Mouse (Mus musculus) hindlimb bud, embryonic 11.5 days (tissue): ENCODE results near the gene Mindy2.
A peak's percentile ranks its signal among the peaks of the same experiment; 100 is the strongest.

ENCODE experiments used
- DNase-seq: peaks from one replicate; pipeline ENCODE4 v3.0.0-alpha.2; 2012; ENCODE audit warnings: low read depth, low spot score; ENCODE audit errors: extremely low spot score

Gene Mindy2

GRCm38 (mm10) chr9:70657013-70657967, at the start of gene Mindy2:
Mindy2 (minus strand) TSS chr9:70657174.
- DNase-seq: peak; percentile 58

- DNase-seq: no peak
Observed at GRCm38 (mm10) chr9:70706444-70706843, 49.5 kb upstream of the Mindy2 start.

GRCm38 (mm10) chr9:70703597-70704203, 46.7 kb upstream of the Mindy2 start:
- DNase-seq: no peak

GRCm38 (mm10) chr9:70698090-70698489, 41.1 kb upstream of the Mindy2 start:
- no peak for DNase-seq

- no peak for DNase-seq
Observed at GRCm38 (mm10) chr9:70695723-70696122, 38.7 kb upstream of the Mindy2 start.

DNA sequence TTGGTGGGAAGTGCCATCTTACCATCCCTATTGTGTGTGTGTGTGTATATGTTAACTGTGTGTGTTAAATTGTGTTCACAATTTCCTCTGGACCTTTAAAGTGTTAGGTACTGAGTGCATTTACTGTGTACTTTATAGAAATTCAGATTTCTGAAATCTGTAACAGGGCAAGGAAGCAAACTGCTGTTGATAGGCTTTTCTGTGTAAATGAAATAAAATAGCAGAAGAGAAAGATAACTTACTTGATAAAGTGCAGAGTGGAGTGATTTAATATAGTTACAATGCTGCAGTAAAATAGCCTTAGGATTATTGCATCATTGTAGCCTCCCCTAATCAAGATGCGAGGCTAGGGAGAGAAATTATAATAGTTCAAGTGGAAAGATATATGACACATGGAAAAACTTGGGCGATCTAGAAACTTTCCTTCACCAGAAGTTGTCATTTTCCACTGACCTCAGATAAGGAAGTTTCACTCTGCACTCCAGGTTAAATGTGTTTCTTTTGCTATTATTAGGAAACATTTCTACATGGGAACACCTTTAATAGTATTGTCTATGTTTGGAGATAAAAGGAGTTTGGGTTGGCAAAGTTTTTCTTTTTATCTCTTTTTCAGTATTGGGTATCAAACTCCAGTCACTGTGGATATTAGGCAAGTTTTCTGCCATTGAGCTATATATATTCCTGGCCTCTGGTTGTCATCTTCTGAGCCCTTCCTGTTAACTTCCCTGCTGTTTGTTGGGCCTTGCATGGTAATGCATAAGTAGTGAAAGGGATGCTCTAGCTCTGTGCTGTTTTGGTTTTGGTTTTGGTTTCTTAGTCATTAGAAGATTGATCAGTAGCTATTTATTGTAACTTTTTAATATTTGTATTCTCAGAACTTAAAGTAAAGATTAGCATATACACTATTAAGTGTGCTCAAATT, 35.1 kb upstream of the Mindy2 start:
- no peak for DNase-seq

GRCm38 (mm10) chr9:70690579-70690978, 33.6 kb upstream of the Mindy2 start:
- DNase-seq: no peak

DNA sequence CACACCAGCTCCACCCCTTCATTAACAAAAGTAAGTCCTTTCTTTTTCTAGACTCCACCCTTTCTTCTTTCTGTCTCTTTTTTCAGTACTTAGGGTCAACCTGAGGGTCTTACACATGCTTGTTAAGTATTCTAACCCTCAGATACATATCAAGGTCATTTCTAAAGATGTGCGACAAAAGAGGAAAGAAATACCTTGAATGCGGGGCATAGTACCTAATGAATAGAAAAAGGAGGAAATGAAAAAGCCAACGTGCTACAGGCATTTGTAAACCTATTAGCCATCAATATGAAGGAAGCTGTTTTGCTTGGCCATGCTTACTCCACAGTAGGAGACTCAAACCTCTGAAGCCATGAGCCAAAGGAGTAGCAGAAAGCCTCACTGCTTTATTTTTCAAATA, 33.0 kb upstream of the Mindy2 start:
- no peak for DNase-seq

GRCm38 (mm10) chr9:70688301-70688968, 31.5 kb upstream of the Mindy2 start:
- no peak for DNase-seq

DNA sequence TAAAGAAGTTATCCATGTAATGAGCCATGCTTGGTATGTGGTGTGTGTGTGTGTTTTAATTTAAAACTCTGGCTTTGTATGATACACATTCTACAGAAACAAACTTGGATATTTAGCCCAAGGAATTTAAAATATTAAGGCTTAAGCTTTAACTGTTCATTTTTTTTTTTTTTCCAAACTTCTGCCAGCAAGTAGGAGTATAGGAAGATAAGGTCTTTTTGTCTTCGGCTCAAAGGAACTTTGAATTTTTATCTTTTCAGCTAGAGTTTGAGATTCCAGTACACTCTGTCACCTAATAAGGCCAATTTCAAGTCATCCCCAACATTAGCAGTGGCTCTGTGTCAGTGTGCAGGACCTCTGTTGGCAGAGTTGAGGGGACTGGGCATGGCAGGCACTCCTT, 25.2 kb upstream of the Mindy2 start:
- no peak for DNase-seq

- no peak for DNase-seq
Observed at GRCm38 (mm10) chr9:70679132-70680091, 22.4 kb upstream of the Mindy2 start.

- DNase-seq: peak; percentile 68
Observed at GRCm38 (mm10) chr9:70678682-70679131, 21.7 kb upstream of the Mindy2 start, which contains the start of gene Adam10. Adam10 (plus strand) TSS chr9:70678997.

- DNase-seq: no peak
Observed at GRCm38 (mm10) chr9:70675961-70676360, 19.0 kb upstream of the Mindy2 start.

DNA sequence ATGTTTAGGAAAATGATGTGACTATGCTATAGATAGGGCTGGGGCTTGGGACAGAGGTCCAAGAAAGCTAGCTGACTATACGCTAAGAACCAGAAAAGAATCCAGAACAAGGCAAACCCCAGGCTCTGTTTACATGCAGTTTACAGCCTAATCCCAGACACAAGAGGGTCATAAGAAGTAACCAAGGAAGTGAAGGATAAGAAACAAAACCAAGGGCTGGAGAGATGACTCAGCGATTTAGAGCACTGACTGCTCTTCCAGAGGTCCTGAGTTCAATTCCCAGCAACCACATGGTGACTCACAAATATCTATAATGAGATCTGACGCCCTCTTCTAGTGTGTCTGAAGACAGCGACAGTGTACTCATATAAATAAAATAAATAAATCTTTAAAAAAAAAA, 18.1 kb upstream of the Mindy2 start:
- DNase-seq: no peak

- DNase-seq: no peak
Observed at GRCm38 (mm10) chr9:70673656-70674055, 16.7 kb upstream of the Mindy2 start.

- no peak for DNase-seq
Observed at GRCm38 (mm10) chr9:70671772-70672579, 15.0 kb upstream of the Mindy2 start.

DNA sequence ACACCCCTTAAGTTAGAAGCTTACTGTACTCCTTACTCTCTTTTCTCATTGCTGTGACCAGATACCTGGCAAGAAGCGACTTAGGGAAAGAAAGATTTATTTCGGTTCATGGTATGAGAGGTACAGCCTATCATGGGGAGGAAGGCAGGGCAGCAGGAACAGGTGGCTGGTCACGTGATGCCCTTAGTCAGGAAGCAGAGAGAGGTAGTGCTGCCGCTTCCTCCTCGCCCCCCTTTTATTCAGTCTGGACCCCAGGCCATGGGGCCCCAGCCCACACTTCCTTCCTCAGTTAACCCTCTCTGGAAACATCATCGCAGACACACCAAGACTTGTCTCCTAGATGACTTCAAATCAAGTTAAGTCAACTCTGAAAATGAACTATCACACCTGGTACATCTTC, 14.3 kb upstream of the Mindy2 start:
- no peak for DNase-seq

GRCm38 (mm10) chr9:70670381-70670780, 13.4 kb upstream of the Mindy2 start:
- DNase-seq: no peak

DNA sequence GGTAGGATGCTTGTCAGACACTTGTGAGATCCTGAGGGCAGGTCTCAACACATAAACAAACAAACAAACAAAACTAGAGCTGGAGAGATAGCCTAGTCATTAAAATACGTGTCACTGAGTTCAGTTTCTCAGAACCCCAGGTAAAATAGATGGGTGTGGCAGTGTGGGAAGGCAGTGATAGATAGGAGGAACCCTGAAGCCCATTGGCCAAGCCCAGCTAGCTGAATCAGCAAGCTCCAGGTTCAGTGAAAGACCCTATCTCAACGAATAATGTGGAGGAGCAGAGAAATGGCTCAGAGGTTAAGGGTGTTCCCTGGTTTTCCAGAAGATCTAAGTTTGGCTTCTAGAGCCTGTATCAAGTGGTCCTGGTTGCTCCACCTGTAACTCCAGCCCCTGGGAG, 12.2 kb upstream of the Mindy2 start:
- DNase-seq: no peak
